Mouse (Mus musculus) lung, embryonic 15.5 days (tissue): ENCODE data around the gene Fbxo41. TPM values are rescaled to one million over a fixed set of nuclear protein-coding genes. Genes with fewer than 3 reads are reported as not detected.

ENCODE experiments used
- ATAC-seq: fragments of 200-750 bp; cut with Nextera tagmentation; 2 replicates; pipeline ENCODE4 v1.8.0; 2017; ENCODE audit warnings: moderate number of reproducible peaks, borderline replicate concordance; ENCODE audit not compliant: low FRiP score, low TSS enrichment; ENCODE audit errors: extremely low read depth
- H3K27ac ChIP-seq: fragments of 300-500 bp; sonication (generic); 2 replicates; pipeline ENCODE4 v1.5.1; 2015; ENCODE audit warnings: moderate library complexity, mild to moderate bottlenecking, inconsistent platforms
- H3K27me3 ChIP-seq: fragments of 300-500 bp; sonication (generic); 2 replicates; pipeline ENCODE4 v1.6.1; 2015; ENCODE audit warnings: inconsistent platforms
- H3K36me3 ChIP-seq: fragments of 300-500 bp; sonication (generic); 2 replicates; pipeline ENCODE4 v1.6.1; 2015; ENCODE audit warnings: inconsistent platforms
- H3K4me1 ChIP-seq: fragments of 300-500 bp; sonication (generic); 2 replicates; pipeline ENCODE4 v1.6.1; 2015; ENCODE audit warnings: inconsistent platforms
- H3K4me2 ChIP-seq: fragments of 300-500 bp; sonication (generic); 2 replicates; pipeline ENCODE4 v1.6.1; 2015; ENCODE audit warnings: inconsistent platforms, mild to moderate bottlenecking, moderate library complexity
- H3K4me3 ChIP-seq: fragments of 300-500 bp; sonication (generic); 2 replicates; pipeline ENCODE4 v1.5.1; 2015; ENCODE audit warnings: mild to moderate bottlenecking, inconsistent platforms
- H3K9ac ChIP-seq: fragments of 300-500 bp; sonication (generic); 2 replicates; pipeline ENCODE4 v1.6.1; 2015; ENCODE audit warnings: inconsistent platforms
- H3K9me3 ChIP-seq: fragments of 300-500 bp; sonication (generic); 2 replicates; pipeline ENCODE4 v1.6.1; 2016; ENCODE audit warnings: inconsistent platforms
- WGBS: fragments of 180-500 bp; shearing (Covaris S2); methylation state at CpG from one replicate; pipeline ENCODE4 v1.1.7; 2015; 5-methylcytosine and 5-hydroxymethylcytosine counted together
- polyA plus RNA-seq: library from polyadenylated mRNA; unstranded; fragments of >200 nt; fragmentation: Nextera tagmentation; extraction: Ambion mirVana; gene quantifications from 2 replicates; pipeline ENCODE4 v1.2.1, GENCODE M21; 2015

The Fbxo41 gene
- 0.06 and 0.16 TPM in 2 replicates for polyA plus RNA-seq

GRCm38 (mm10) chr6:85502911-85503250 is at the start of gene Fbxo41:
TSS of gene Fbxo41 (minus strand) at chr6:85502994.
- H3K27me3 ChIP-seq = peaks cover 18% of the 10 kb centered on the region
- peak within 1 kb of the TSS; percentile 93 for H3K4me2 ChIP-seq
- no peaks in the 10 kb centered on the region for H3K9me3 ChIP-seq
- no peak within 1 kb of the TSS for H3K27ac ChIP-seq
- ATAC-seq = peak; percentile 82
- H3K36me3 ChIP-seq = no peaks in the 10 kb centered on the region
- H3K4me1 ChIP-seq = no peaks in the 10 kb centered on the region; the same call in 1 of the 2 replicates
- WGBS = under 1% methylated on average over 18 of the region's 22 CpGs
- peak within 1 kb of the TSS; percentile 40 for H3K9ac ChIP-seq
- H3K4me3 ChIP-seq = peak within 1 kb of the TSS; percentile 59

GRCm38 (mm10) chr6:85547642-85548041 is 44.8 kb upstream of the Fbxo41 start:
- Histone ChIP-seq H3K27ac (no peak overlapping the region), H3K36me3 (no peaks in the 10 kb centered on the region), H3K9ac (no peak overlapping the region), H3K4me1 (no peaks in the 10 kb centered on the region), H3K27me3 (no peaks in the 10 kb centered on the region), H3K9me3 (no peaks in the 10 kb centered on the region), H3K4me3 (no peak overlapping the region), H3K4me2 (no peak overlapping the region)
- 82% methylated on average over 5 of the region's 5 CpGs for WGBS
- no peak for ATAC-seq

- Histone ChIP-seq H3K27me3 (no peaks in the 10 kb centered on the region), H3K4me1 (no peaks in the 10 kb centered on the region), H3K27ac (no peak overlapping the region), H3K4me3 (no peak overlapping the region), H3K9ac (no peak overlapping the region), H3K36me3 (no peaks in the 10 kb centered on the region), H3K9me3 (no peaks in the 10 kb centered on the region), H3K4me2 (no peak overlapping the region)
- no peak for ATAC-seq
- 70% methylated on average over 13 of the region's 13 CpGs for WGBS
These were observed 41.6 kb upstream of the Fbxo41 start for GRCm38 (mm10) chr6:85544251-85544881.

GRCm38 (mm10) chr6:85543351-85544175 is 40.8 kb upstream of the Fbxo41 start:
- no peak overlapping the region for H3K4me2 ChIP-seq
- H3K4me1 ChIP-seq = no peaks in the 10 kb centered on the region
- no peaks in the 10 kb centered on the region for H3K9me3 ChIP-seq
- no peak for ATAC-seq
- no peak overlapping the region for H3K27ac ChIP-seq
- H3K36me3 ChIP-seq = no peaks in the 10 kb centered on the region
- no peak overlapping the region for H3K4me3 ChIP-seq
- no peak overlapping the region for H3K9ac ChIP-seq
- no peaks in the 10 kb centered on the region for H3K27me3 ChIP-seq
- WGBS = 67% methylated on average over 10 of the region's 10 CpGs

GRCm38 (mm10) chr6:85522825-85523224 is 20.0 kb upstream of the Fbxo41 start:
- no peaks in the 10 kb centered on the region for H3K9me3 ChIP-seq
- no peak for ATAC-seq
- WGBS = 58% methylated on average over 2 of the region's 2 CpGs

GRCm38 (mm10) chr6:85522026-85522425 is 19.2 kb upstream of the Fbxo41 start:
- no peak overlapping the region for H3K4me2 ChIP-seq
- no peak for ATAC-seq
- H3K27me3 ChIP-seq = peaks cover 10% of the 10 kb centered on the region; the same call in 1 of the 2 replicates
- H3K4me3 ChIP-seq = no peak overlapping the region
- no peak overlapping the region for H3K27ac ChIP-seq
- H3K9ac ChIP-seq = no peak overlapping the region
- H3K36me3 ChIP-seq = no peaks in the 10 kb centered on the region
- 78% methylated on average over 5 of the region's 5 CpGs for WGBS
- H3K9me3 ChIP-seq = no peaks in the 10 kb centered on the region
- no peaks in the 10 kb centered on the region for H3K4me1 ChIP-seq

More at GRCm38 (mm10) chr6:85522825-85523224, 20.0 kb upstream of the Fbxo41 start:
- Histone ChIP-seq H3K36me3 (no peaks in the 10 kb centered on the region), H3K27me3 (peaks cover 8% of the 10 kb centered on the region; the same call in 1 of the 2 replicates), H3K27ac (no peak overlapping the region), H3K4me3 (no peak overlapping the region), H3K4me2 (no peak overlapping the region), H3K9ac (no peak overlapping the region), H3K4me1 (no peaks in the 10 kb centered on the region)

- WGBS = 42% methylated on average over 5 of the region's 5 CpGs
- Histone ChIP-seq H3K9ac (no peak overlapping the region), H3K27me3 (peaks cover 44% of the 10 kb centered on the region), H3K4me2 (no peak overlapping the region), H3K27ac (no peak overlapping the region), H3K4me1 (peaks cover 8% of the 10 kb centered on the region), H3K9me3 (no peaks in the 10 kb centered on the region), H3K36me3 (no peaks in the 10 kb centered on the region), H3K4me3 (no peak overlapping the region)
- ATAC-seq = no peak
These were observed 15.4 kb upstream of the Fbxo41 start for GRCm38 (mm10) chr6:85518091-85518693.

- no peaks in the 10 kb centered on the region for H3K9me3 ChIP-seq
- no peak overlapping the region for H3K4me2 ChIP-seq
- no peak overlapping the region for H3K4me3 ChIP-seq
- no peak overlapping the region for H3K27ac ChIP-seq
- no peak overlapping the region for H3K9ac ChIP-seq
- peaks cover 26% of the 10 kb centered on the region for H3K4me1 ChIP-seq
- H3K27me3 ChIP-seq = peaks cover 66% of the 10 kb centered on the region
- H3K36me3 ChIP-seq = no peaks in the 10 kb centered on the region
- no peak for ATAC-seq
- 75% methylated on average over 4 of the region's 4 CpGs for WGBS
These were observed 13.1 kb upstream of the Fbxo41 start for GRCm38 (mm10) chr6:85515941-85516340.

- Histone ChIP-seq H3K9me3 (no peaks in the 10 kb centered on the region), H3K4me1 (peaks cover 26% of the 10 kb centered on the region), H3K27ac (no peak within 1 kb of the TSS), H3K9ac (no peak within 1 kb of the TSS), H3K4me3 (peak within 1 kb of the TSS; percentile 38), H3K36me3 (no peaks in the 10 kb centered on the region), H3K4me2 (peak within 1 kb of the TSS; percentile 80), H3K27me3 (peaks cover 89% of the 10 kb centered on the region)
- under 1% methylated on average over 36 of the region's 38 CpGs for WGBS
- no peak; the same call in 1 of the 2 replicates for ATAC-seq
These were observed 10.7 kb upstream of the Fbxo41 start, which contains the start of gene Egr4 for GRCm38 (mm10) chr6:85513531-85513910. TSS of gene Egr4 (minus strand) at chr6:85513589.

GRCm38 (mm10) chr6:85512577-85513530 is 10.1 kb upstream of the Fbxo41 start:
- H3K4me3 ChIP-seq = peak overlapping the region; percentile 38
- no peak overlapping the region for H3K27ac ChIP-seq
- no peaks in the 10 kb centered on the region for H3K9me3 ChIP-seq
- H3K27me3 ChIP-seq = peaks cover 87% of the 10 kb centered on the region
- no peaks in the 10 kb centered on the region for H3K36me3 ChIP-seq
- no peak; the same call in 1 of the 2 replicates for ATAC-seq
- H3K9ac ChIP-seq = no peak overlapping the region
- peak overlapping the region; percentile 80 for H3K4me2 ChIP-seq
- WGBS = under 1% methylated on average over 86 of the region's 90 CpGs
- peaks cover 26% of the 10 kb centered on the region for H3K4me1 ChIP-seq

- peaks cover 84% of the 10 kb centered on the region for H3K27me3 ChIP-seq
- no peak for ATAC-seq
- no peaks in the 10 kb centered on the region for H3K9me3 ChIP-seq
- H3K9ac ChIP-seq = no peak overlapping the region
- no peak overlapping the region for H3K27ac ChIP-seq
- 1% methylated on average over 33 of the region's 36 CpGs for WGBS
- peak overlapping the region; percentile 80 for H3K4me2 ChIP-seq
- no peaks in the 10 kb centered on the region for H3K36me3 ChIP-seq
- H3K4me1 ChIP-seq = peaks cover 26% of the 10 kb centered on the region
- H3K4me3 ChIP-seq = peak overlapping the region; percentile 22
These were observed 9.3 kb upstream of the Fbxo41 start for GRCm38 (mm10) chr6:85512056-85512440.
